Mouse (Mus musculus) liver, postnatal 0 days (tissue): ENCODE measurements around the gene Emc7. TPM values are rescaled to one million over a fixed set of nuclear protein-coding genes. Genes with fewer than 3 reads are reported as not detected.

Experiments used
- ATAC-seq: fragments of 200-750 bp; cut with Nextera tagmentation; 2 replicates; pipeline ENCODE4 v1.8.0; 2017; ENCODE audit warnings: mild to moderate bottlenecking, moderate library complexity
- DNase-seq: peaks from one replicate; pipeline ENCODE4 v3.0.0-alpha.2; 2016
- H3K27ac ChIP-seq: fragments of 300-500 bp; sonication (generic); 2 replicates; pipeline ENCODE4 v1.5.1; 2014; ENCODE audit warnings: antibody characterized with exemption, moderate library complexity, mild to moderate bottlenecking, low read depth
- H3K27me3 ChIP-seq: fragments of 300-500 bp; sonication (generic); 2 replicates; pipeline ENCODE4 v1.6.1; 2014; ENCODE audit warnings: low read length, control low read depth, mixed read lengths; ENCODE audit not compliant: insufficient read depth
- H3K36me3 ChIP-seq: fragments of 300-500 bp; sonication (generic); replicated peaks from 2 replicates; pipeline ENCODE4 v1.6.1; 2014; ENCODE audit warnings: mild to moderate bottlenecking, control low read depth, low read length, moderate library complexity, mixed read lengths; ENCODE audit not compliant: insufficient read depth
- H3K4me1 ChIP-seq: fragments of 300-500 bp; sonication (generic); 2 replicates; pipeline ENCODE4 v1.6.1; 2014; ENCODE audit warnings: antibody characterized with exemption, mild to moderate bottlenecking, control low read depth; ENCODE audit not compliant: insufficient read depth
- H3K4me2 ChIP-seq: fragments of 300-500 bp; sonication (generic); 2 replicates; pipeline ENCODE4 v1.6.1; 2014; ENCODE audit warnings: low read depth, mild to moderate bottlenecking, low read length, moderate library complexity, mixed read lengths
- H3K4me3 ChIP-seq: fragments of 300-500 bp; sonication (generic); 2 replicates; pipeline ENCODE4 v1.5.1; 2014; ENCODE audit warnings: low read depth, low read length
- H3K9ac ChIP-seq: fragments of 300-500 bp; sonication (generic); replicated peaks from 2 replicates; pipeline ENCODE4 v1.6.1; 2014; ENCODE audit warnings: mild to moderate bottlenecking, moderate library complexity
- H3K9me3 ChIP-seq: fragments of 300-500 bp; sonication (generic); 2 replicates; pipeline ENCODE4 v1.6.1; 2016; ENCODE audit warnings: mild to moderate bottlenecking, control low read depth, low read length, mixed read lengths
- CTCF ChIP-seq: sonication (generic); IDR thresholded peaks from 2 replicates; pipeline ENCODE4 v1.5.1; 2016; ENCODE audit warnings: antibody characterized with exemption, low read depth
- EP300 ChIP-seq: IDR thresholded peaks from 2 replicates; pipeline ENCODE4 v1.6.1; 2016; ENCODE audit warnings: antibody characterized with exemption, low read depth, mild to moderate bottlenecking
- WGBS: fragments of 180-500 bp; shearing (Covaris S2); extraction: QIAGEN DNeasy Blood & Tissue Kit; methylation state at CpG from one replicate; pipeline ENCODE4 v1.1.7; 2014; ENCODE audit not compliant: insufficient replicate concordance; 5-methylcytosine and 5-hydroxymethylcytosine counted together
- polyA plus RNA-seq: library from polyadenylated mRNA; unstranded; fragments of >200 nt; fragmentation: Nextera tagmentation; extraction: Ambion mirVana; gene quantifications from 2 replicates; pipeline ENCODE4 v1.2.1, GENCODE M21; 2015

Emc7 gene
- polyA plus RNA-seq, 1 experiment from 2014 or later, result 19.1 TPM

DNA sequence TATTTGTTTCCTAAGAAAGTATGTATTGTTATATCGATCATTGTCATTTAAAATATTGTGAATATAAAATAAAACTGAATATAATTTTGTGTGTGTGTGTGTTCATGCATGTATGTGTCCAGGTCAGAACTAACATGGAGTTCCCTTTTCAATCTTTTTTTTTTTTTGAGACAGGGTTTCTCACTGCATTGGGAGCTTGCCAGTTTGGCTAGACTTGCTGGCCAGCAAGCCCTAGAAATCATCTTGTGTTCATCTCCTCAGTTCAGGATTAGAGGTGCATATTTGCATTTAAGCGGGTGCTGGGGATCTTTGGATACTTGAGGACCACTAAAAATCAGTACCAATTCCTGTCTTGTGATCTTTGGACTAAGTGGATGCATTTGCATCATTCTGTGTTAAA, 17.3 kb downstream of the Emc7 start:
- H3K27me3 ChIP-seq, result no peaks in the 10 kb centered on the region
- no peak overlapping the region for H3K4me3 ChIP-seq
- peaks cover 20% of the 10 kb centered on the region for H3K36me3 ChIP-seq
- DNase-seq (no peak), ATAC-seq (no peak)
- H3K4me2 ChIP-seq, result no peak overlapping the region
- 79% methylated on average over 2 of the region's 2 CpGs for WGBS
- no peaks in the 10 kb centered on the region for H3K9me3 ChIP-seq
- H3K9ac ChIP-seq, result no peak overlapping the region
- TF ChIP-seq EP300 (no peak), CTCF (no peak)
- no peaks in the 10 kb centered on the region for H3K4me1 ChIP-seq
- no peak overlapping the region for H3K27ac ChIP-seq

- ATAC-seq (no peak), DNase-seq (no peak)
- Histone ChIP-seq H3K9me3 (no peaks in the 10 kb centered on the region), H3K27me3 (no peaks in the 10 kb centered on the region), H3K9ac (no peak overlapping the region), H3K4me2 (no peak overlapping the region), H3K4me3 (no peak overlapping the region), H3K36me3 (no peaks in the 10 kb centered on the region; the same call in 1 of the 2 replicates), H3K27ac (no peak overlapping the region), H3K4me1 (no peaks in the 10 kb centered on the region)
- 60% methylated on average over 5 of the region's 5 CpGs for WGBS
- TF ChIP-seq CTCF (no peak), EP300 (no peak)
These were observed 20.4 kb downstream of the Emc7 start for GRCm38 (mm10) chr2:112474997-112475724.

DNA sequence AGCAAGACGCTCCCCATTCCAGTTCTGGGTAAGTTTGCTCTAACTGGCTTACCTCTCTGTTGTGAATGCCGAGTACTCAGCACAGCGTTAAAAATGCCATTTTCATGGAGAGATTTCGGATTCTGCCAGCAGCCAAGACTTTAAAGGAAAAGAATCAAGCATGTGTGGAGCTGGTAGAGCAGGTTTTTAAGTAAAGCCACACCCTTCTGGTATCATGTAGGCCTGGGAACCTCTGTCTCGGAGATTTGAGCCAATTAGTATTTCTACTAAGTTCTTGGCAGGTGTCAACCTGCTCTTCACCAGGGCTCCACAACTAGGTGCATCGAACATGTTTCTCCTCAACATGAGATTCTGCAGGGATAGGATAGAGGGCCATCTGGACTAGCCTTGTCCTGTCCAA, 21.8 kb downstream of the Emc7 start:
- WGBS, result 72% methylated on average over 6 of the region's 6 CpGs
- no peaks in the 10 kb centered on the region for H3K36me3 ChIP-seq
- no peak for DNase-seq
- no peaks in the 10 kb centered on the region for H3K27me3 ChIP-seq
- no peak overlapping the region for H3K4me3 ChIP-seq
- H3K27ac ChIP-seq, result no peak overlapping the region
- ATAC-seq, result no peak
- no peak overlapping the region for H3K4me2 ChIP-seq
- H3K4me1 ChIP-seq, result no peaks in the 10 kb centered on the region
- no peak overlapping the region for H3K9ac ChIP-seq
- no peak for TF ChIP-seq CTCF
- TF ChIP-seq EP300, result no peak
- no peaks in the 10 kb centered on the region for H3K9me3 ChIP-seq

DNA sequence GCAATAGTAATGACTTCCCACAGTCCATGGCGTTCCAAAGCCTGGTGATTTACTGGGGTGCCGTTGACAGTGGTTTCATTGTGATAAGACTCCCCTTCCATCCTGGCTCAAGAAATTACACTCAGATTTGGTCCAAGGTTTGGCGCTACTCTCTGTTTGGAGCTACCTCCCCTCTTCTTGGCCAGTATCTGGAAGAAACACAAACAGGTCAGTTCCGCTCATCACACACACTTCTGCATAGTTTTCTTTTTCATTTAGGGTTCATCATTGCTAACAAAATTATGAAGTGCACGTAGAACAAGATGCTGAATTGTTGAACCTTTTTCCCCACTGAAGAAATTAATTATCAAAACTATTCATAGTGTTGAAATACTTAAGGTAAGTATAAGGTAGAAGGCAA, 25.9 kb downstream of the Emc7 start, which contains the start of gene Chrm5:
Gene Chrm5, minus strand, starts transcription at position 101 of the 400 bp plus-strand sequence.
- H3K4me2 ChIP-seq, result no peak within 1 kb of the TSS
- no peak for DNase-seq
- WGBS, result 80% methylated on average over 5 of the region's 5 CpGs
- H3K9me3 ChIP-seq, result no peaks in the 10 kb centered on the region
- no peak for ATAC-seq
- no peak for TF ChIP-seq EP300
- TF ChIP-seq CTCF, result no peak
- H3K27ac ChIP-seq, result no peak within 1 kb of the TSS
- no peaks in the 10 kb centered on the region for H3K4me1 ChIP-seq
- no peak within 1 kb of the TSS for H3K9ac ChIP-seq
- no peak within 1 kb of the TSS for H3K4me3 ChIP-seq
- H3K27me3 ChIP-seq, result no peaks in the 10 kb centered on the region
- H3K36me3 ChIP-seq, result no peaks in the 10 kb centered on the region

- 2% methylated on average over 2 of the region's 2 CpGs for WGBS
- H3K4me3 ChIP-seq, result no peak overlapping the region
- H3K27me3 ChIP-seq, result no peaks in the 10 kb centered on the region
- no peaks in the 10 kb centered on the region for H3K36me3 ChIP-seq
- DNase-seq, result peak; percentile 36
- no peak overlapping the region for H3K9ac ChIP-seq
- no peak for ATAC-seq
- H3K27ac ChIP-seq, result no peak overlapping the region
- no peaks in the 10 kb centered on the region for H3K9me3 ChIP-seq
- no peaks in the 10 kb centered on the region for H3K4me1 ChIP-seq
- no peak overlapping the region for H3K4me2 ChIP-seq
- TF ChIP-seq CTCF, result peak; percentile 67
- TF ChIP-seq EP300, result no peak
These were observed 26.8 kb downstream of the Emc7 start for GRCm38 (mm10) chr2:112481564-112481963.

- WGBS, result 73% methylated on average over 5 of the region's 5 CpGs
- Histone ChIP-seq H3K4me3 (no peak overlapping the region), H3K9me3 (no peaks in the 10 kb centered on the region), H3K9ac (no peak overlapping the region), H3K27me3 (no peaks in the 10 kb centered on the region), H3K36me3 (no peaks in the 10 kb centered on the region), H3K4me1 (no peaks in the 10 kb centered on the region), H3K27ac (no peak overlapping the region), H3K4me2 (no peak overlapping the region)
- DNase-seq, result no peak
- ATAC-seq, result no peak
- TF ChIP-seq EP300 (no peak), CTCF (no peak)
These were observed 27.9 kb downstream of the Emc7 start for GRCm38 (mm10) chr2:112482533-112483333.
